Mouse (Mus musculus) right cerebral cortex, postnatal 10 days (tissue): ENCODE data around the gene Stt3b.
A peak's percentile ranks its signal among the peaks of the same experiment; 100 is the strongest.

ENCODE experiments used
- DNase-seq, 2 experiments: peaks; one replicate each; pipeline ENCODE4 v3.0.0; 2021; ENCODE audit warnings: low spot score in 2 of 2

Stt3b gene

GRCm38 (mm10) chr9:115271556-115271955, 38.7 kb downstream of the Stt3b start:
- no peak for DNase-seq

GRCm38 (mm10) chr9:115261896-115262295, 48.3 kb downstream of the Stt3b start:
- no peak for DNase-seq

GRCm38 (mm10) chr9:115261456-115261855, 48.8 kb downstream of the Stt3b start:
- DNase-seq = peak in 1 of 2 experiments; percentile 47

- DNase-seq = no peak
Measured at GRCm38 (mm10) chr9:115260464-115260863, 49.8 kb downstream of the Stt3b start.

- no peak for DNase-seq
Measured at GRCm38 (mm10) chr9:115259866-115260265, 50.4 kb downstream of the Stt3b start.

- no peak for DNase-seq
Measured at GRCm38 (mm10) chr9:115257733-115258286, 52.4 kb downstream of the Stt3b start.

- DNase-seq = no peak
Measured at GRCm38 (mm10) chr9:115249145-115249544, 61.1 kb downstream of the Stt3b start.

GRCm38 (mm10) chr9:115245092-115245491, 65.1 kb downstream of the Stt3b start:
- DNase-seq = no peak

- no peak for DNase-seq
Measured at GRCm38 (mm10) chr9:115243630-115244029, 66.6 kb downstream of the Stt3b start.

GRCm38 (mm10) chr9:115239861-115240260, 70.4 kb downstream of the Stt3b start:
- DNase-seq = no peak

GRCm38 (mm10) chr9:115237943-115238342, 72.3 kb downstream of the Stt3b start:
- DNase-seq = no peak

GRCm38 (mm10) chr9:115236352-115236841, 73.8 kb downstream of the Stt3b start:
- DNase-seq = no peak

GRCm38 (mm10) chr9:115234561-115234960, 75.7 kb downstream of the Stt3b start:
- no peak for DNase-seq

- no peak for DNase-seq
Measured at GRCm38 (mm10) chr9:115233721-115234120, 76.5 kb downstream of the Stt3b start.

- no peak for DNase-seq
Measured at GRCm38 (mm10) chr9:115231476-115231875, 78.7 kb downstream of the Stt3b start.

- no peak for DNase-seq
Measured at GRCm38 (mm10) chr9:115230141-115230540, 80.1 kb downstream of the Stt3b start.

- DNase-seq = no peak
Measured at GRCm38 (mm10) chr9:115229676-115230075, 80.5 kb downstream of the Stt3b start.

GRCm38 (mm10) chr9:115229145-115229544, 81.1 kb downstream of the Stt3b start:
- DNase-seq = no peak

GRCm38 (mm10) chr9:115224744-115225354, 85.4 kb downstream of the Stt3b start:
- no peak for DNase-seq

- DNase-seq = no peak
Measured at GRCm38 (mm10) chr9:115221265-115221664, 89.0 kb downstream of the Stt3b start.

GRCm38 (mm10) chr9:115220466-115220865, 89.8 kb downstream of the Stt3b start:
- no peak for DNase-seq

- no peak for DNase-seq
Measured at GRCm38 (mm10) chr9:115217984-115218383, 92.2 kb downstream of the Stt3b start.

GRCm38 (mm10) chr9:115215830-115216701, 94.2 kb downstream of the Stt3b start:
- no peak for DNase-seq
